Mouse (Mus musculus) MEL (cell line): ENCODE measurements around the gene Ccl6. TPM values are rescaled to one million over a fixed set of nuclear protein-coding genes. Genes with fewer than 3 reads are reported as not detected.

Experiments
- DNase-seq: peaks from one replicate; pipeline ENCODE4 v3.0.0; 2011; ENCODE audit warnings: low read depth, low spot score
- H3K27ac ChIP-seq: 2 replicates; pipeline ENCODE4 v1.5.1; 2012; ENCODE audit warnings: low read depth, mild to moderate bottlenecking, control low read depth, low read length, moderate library complexity; ENCODE audit not compliant: control insufficient read depth
- H3K27me3 ChIP-seq, 2 experiments: fragments of 150-350 bp in 1 of 2; sonication (generic) in 1 of 2; 2 replicates each; pipeline ENCODE4 v1.6.1; 2012; ENCODE audit warnings: low read length in 2 of 2, mild to moderate bottlenecking in 2 of 2, improper control_type of control experiment in 1 of 2, moderate library complexity in 1 of 2; ENCODE audit not compliant: insufficient read depth in 2 of 2, control insufficient read depth in 1 of 2
- H3K36me3 ChIP-seq, 2 experiments: 2 replicates each; pipeline ENCODE4 v1.6.1; 2012 to 2014; ENCODE audit warnings: low read length in 2 of 2, improper control_type of control experiment in 1 of 2, inconsistent platforms in 1 of 2, mild to moderate bottlenecking in 1 of 2; ENCODE audit not compliant: insufficient read depth in 2 of 2, control insufficient read depth in 1 of 2
- H3K4me1 ChIP-seq, 2 experiments: fragments of 150-350 bp in 1 of 2; sonication (generic) in 1 of 2; 2 replicates each; pipeline ENCODE4 v1.6.1; 2012; ENCODE audit warnings: low read length in 2 of 2, improper control_type of control experiment in 1 of 2, mild to moderate bottlenecking in 1 of 2; ENCODE audit not compliant: insufficient read depth in 2 of 2, control insufficient read depth in 1 of 2
- H3K4me3 ChIP-seq, 2 experiments: fragments of 150-350 bp in 1 of 2; sonication (generic) in 1 of 2; 2 replicates each; pipeline ENCODE4 v1.5.1; 2012; ENCODE audit warnings: low read depth in 2 of 2, low read length in 2 of 2, mild to moderate bottlenecking in 2 of 2, moderate library complexity in 2 of 2, control low read depth in 1 of 2, improper control_type of control experiment in 1 of 2; ENCODE audit not compliant: control insufficient read depth in 1 of 2, insufficient read depth in 1 of 2
- H3K79me2 ChIP-seq: 2 replicates; pipeline ENCODE4 v1.6.1; 2012; ENCODE audit warnings: mild to moderate bottlenecking, low read length, moderate library complexity; ENCODE audit not compliant: control insufficient read depth, poor library complexity, insufficient read depth
- H3K9ac ChIP-seq: 2 replicates; pipeline ENCODE4 v1.6.1; 2012; ENCODE audit warnings: low read depth, mild to moderate bottlenecking, control low read depth, low read length, moderate library complexity; ENCODE audit not compliant: control insufficient read depth, poor library complexity, severe bottlenecking
- H3K9me3 ChIP-seq: fragments of 150-350 bp; sonication (generic); replicated peaks from 2 replicates; pipeline ENCODE4 v1.6.1; 2012; ENCODE audit warnings: mild to moderate bottlenecking, low read length, improper control_type of control experiment, moderate library complexity; ENCODE audit not compliant: insufficient read depth
- BHLHE40 ChIP-seq: IDR thresholded peaks from 2 replicates; pipeline ENCODE4 v1.6.1; 2012; ENCODE audit warnings: low read depth, mild to moderate bottlenecking, inconsistent platforms, low read length, improper control_type of control experiment, borderline replicate concordance
- CHD1 ChIP-seq: IDR thresholded peaks from 2 replicates; pipeline ENCODE4 v1.6.1; 2012; ENCODE audit warnings: low read depth, mild to moderate bottlenecking, inconsistent platforms, low read length, improper control_type of control experiment
- CTCF ChIP-seq, 3 experiments: IDR thresholded peaks in 2 of 3; conservative IDR thresholded peaks in 1 of 3; 2 replicates each; pipeline ENCODE4 v1.5.1; 2011 to 2012; ENCODE audit warnings: low read length in 3 of 3, low read depth in 2 of 3, mild to moderate bottlenecking in 2 of 3, improper control_type of control experiment in 1 of 3, inconsistent platforms in 1 of 3, mixed read lengths in 1 of 3, moderate library complexity in 1 of 3; ENCODE audit not compliant: control insufficient read depth in 1 of 3, insufficient read depth in 1 of 3, poor library complexity in 1 of 3, severe bottlenecking in 1 of 3
- E2F4 ChIP-seq: IDR thresholded peaks from 2 replicates; pipeline ENCODE4 v1.6.1; 2011; ENCODE audit warnings: low read depth, low read length, improper control_type of control experiment, borderline replicate concordance
- ELF1 ChIP-seq: IDR thresholded peaks from 2 replicates; pipeline ENCODE4 v1.6.1; 2014; ENCODE audit warnings: low read depth, mild to moderate bottlenecking, inconsistent platforms, low read length, improper control_type of control experiment, moderate library complexity
- GABPA ChIP-seq: IDR thresholded peaks from 2 replicates; pipeline ENCODE4 v1.6.1; 2012; ENCODE audit warnings: low read depth, mild to moderate bottlenecking, inconsistent platforms, low read length, improper control_type of control experiment, moderate library complexity
- GATA1 ChIP-seq: IDR thresholded peaks from 2 replicates; pipeline ENCODE4 v1.6.1; 2011; ENCODE audit warnings: low read depth, low read length, improper control_type of control experiment
- KAT2A ChIP-seq: conservative IDR thresholded peaks from 2 replicates; pipeline ENCODE4 v1.6.1; 2012; ENCODE audit warnings: low read depth, low read length, improper control_type of control experiment, inconsistent platforms
- MAFK ChIP-seq: IDR thresholded peaks from 2 replicates; pipeline ENCODE4 v1.6.1; 2011; ENCODE audit warnings: low read depth, mild to moderate bottlenecking, low read length, improper control_type of control experiment, borderline replicate concordance
- MAX ChIP-seq: IDR thresholded peaks from 2 replicates; pipeline ENCODE4 v1.6.1; 2011; ENCODE audit warnings: low read length, improper control_type of control experiment
- MYB ChIP-seq: IDR thresholded peaks from 2 replicates; pipeline ENCODE4 v1.6.1; 2011; ENCODE audit warnings: mild to moderate bottlenecking, low read depth, low read length, improper control_type of control experiment
- MYC ChIP-seq: IDR thresholded peaks from 2 replicates; pipeline ENCODE4 v1.6.1; 2011; ENCODE audit warnings: low read depth, mild to moderate bottlenecking, low read length, improper control_type of control experiment, moderate library complexity
- POLR2A ChIP-seq, 2 experiments: IDR thresholded peaks; 2 replicates each; pipeline ENCODE4 v1.6.1; 2011 to 2012; ENCODE audit warnings: low read length in 2 of 2, mild to moderate bottlenecking in 2 of 2, control low read depth in 1 of 2, improper control_type of control experiment in 1 of 2, low read depth in 1 of 2, moderate library complexity in 1 of 2; ENCODE audit not compliant: control insufficient read depth in 1 of 2, insufficient read depth in 1 of 2, poor library complexity in 1 of 2
- POLR2AphosphoS5 ChIP-seq: IDR thresholded peaks from 2 replicates; pipeline ENCODE4 v1.6.1; 2012; ENCODE audit warnings: low read depth, borderline replicate concordance, mild to moderate bottlenecking, inconsistent platforms, low read length, moderate library complexity, mixed read lengths
- RCOR1 ChIP-seq: IDR thresholded peaks from 2 replicates; pipeline ENCODE4 v1.6.1; 2012; ENCODE audit warnings: low read depth, mild to moderate bottlenecking, inconsistent platforms, low read length, improper control_type of control experiment
- TBP ChIP-seq: IDR thresholded peaks from 2 replicates; pipeline ENCODE4 v1.8.0; 2011; ENCODE audit warnings: low read depth, low read length, improper control_type of control experiment
- TCF12 ChIP-seq: IDR thresholded peaks from 2 replicates; pipeline ENCODE4 v1.6.1; 2014; ENCODE audit warnings: low read depth, mild to moderate bottlenecking, inconsistent platforms, low read length, improper control_type of control experiment, moderate library complexity
- ZKSCAN1 ChIP-seq: IDR thresholded peaks from 2 replicates; pipeline ENCODE4 v1.6.1; 2012; ENCODE audit warnings: low read depth, mild to moderate bottlenecking, inconsistent platforms, low read length, improper control_type of control experiment, moderate library complexity
- polyA plus RNA-seq, 2 experiments: library from polyadenylated mRNA; stranded (reverse) in 1 of 2; unstranded in 1 of 2; fragments of >175 nt in 1 of 2; fragments of >200 nt in 1 of 2; gene quantifications; 2 replicates each; pipeline versions ENCODE4 v1.2.1 to v1.2.4; 2012; ENCODE audit warnings: low replicate concordance in 2 of 2, low read depth in 1 of 2; ENCODE audit not compliant: insufficient read length in 2 of 2, insufficient read depth in 1 of 2, missing spikeins in 1 of 2
- total RNA-seq: library from RNA; depleted of rRNA; stranded (reverse); fragments of 300-350 nt; gene quantifications from 2 replicates; pipeline ENCODE4 v1.2.3, GENCODE M21; 2012

Ccl6 gene
- total and polyA plus RNA-seq, 3 experiments = not detected

DNA sequence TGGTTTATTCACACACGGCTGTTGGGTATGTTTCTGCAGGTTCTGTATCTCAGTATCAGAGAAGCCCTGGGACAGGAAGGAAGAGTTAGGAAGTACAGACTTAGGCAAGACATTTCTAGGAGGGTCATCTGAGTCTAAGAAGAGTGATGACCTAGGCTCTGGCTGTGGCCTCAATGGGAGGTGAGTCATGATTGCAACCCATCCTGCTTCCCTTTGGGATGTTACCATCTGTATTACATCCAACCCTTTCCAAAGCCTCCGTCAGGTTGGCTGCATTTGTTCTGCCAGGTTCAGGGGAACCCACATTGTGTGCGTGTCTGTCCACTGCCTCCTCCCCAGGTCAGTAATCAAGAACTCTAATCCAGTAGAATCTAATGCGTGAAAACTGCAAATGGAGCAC, 11.8 kb upstream of the Ccl6 start:
- Histone ChIP-seq H3K9ac (no peak overlapping the region), H3K27me3 (peaks cover 11 to 32% of the 10 kb centered on the region in 2 experiments), H3K9me3 (no peaks in the 10 kb centered on the region), H3K27ac (no peak overlapping the region), H3K4me1 (no peaks in the 10 kb centered on the region), H3K36me3 (no peaks in the 10 kb centered on the region), H3K79me2 (no peaks in the 10 kb centered on the region), H3K4me3 (no peak overlapping the region)
- no peak for DNase-seq
- no peak for TF ChIP-seq KAT2A
- no peak for TF ChIP-seq MAX
- TF ChIP-seq POLR2AphosphoS5 = no peak
- no peak for TF ChIP-seq MAFK
- no peak for TF ChIP-seq CHD1
- TF ChIP-seq CTCF (IDR thresholded peaks at IDR 0.05 in 2 of 3, conservative IDR thresholded peaks at IDR 0.05 in 1 of 3; ENCODE audit: control insufficient read depth in 1 of 3, insufficient read depth in 1 of 3, low read depth in 2 of 3, low read length in 3 of 3, poor library complexity in 1 of 3, severe bottlenecking in 1 of 3) = no peak

DNA sequence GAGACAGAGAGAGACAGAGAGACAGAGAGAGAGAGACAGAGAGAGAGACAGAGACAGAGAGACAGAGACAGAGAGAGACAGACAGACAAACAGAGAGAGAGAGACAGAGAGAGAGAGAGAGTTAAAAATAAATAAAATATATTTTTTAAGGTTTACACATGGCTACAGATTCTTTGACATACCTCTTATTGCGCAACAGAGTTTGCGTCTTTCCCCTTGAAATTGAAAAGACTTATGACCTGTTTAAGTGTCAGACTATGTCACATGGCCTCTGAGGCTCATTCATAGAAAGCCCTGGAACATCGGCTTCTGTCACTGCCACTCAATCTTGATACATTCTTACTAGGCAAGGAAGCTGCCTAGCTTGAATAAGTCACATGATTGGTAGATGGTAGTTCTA, 10.5 kb upstream of the Ccl6 start:
- H3K9ac ChIP-seq = no peak overlapping the region
- no peak overlapping the region for H3K4me3 ChIP-seq
- no peaks in the 10 kb centered on the region for H3K9me3 ChIP-seq
- no peaks in the 10 kb centered on the region for H3K36me3 ChIP-seq
- H3K4me1 ChIP-seq = no peaks in the 10 kb centered on the region
- H3K79me2 ChIP-seq = no peaks in the 10 kb centered on the region
- H3K27me3 ChIP-seq = peaks cover 8 to 27% of the 10 kb centered on the region in 2 experiments
- no peak overlapping the region for H3K27ac ChIP-seq
- TF ChIP-seq MAFK = no peak
- no peak for TF ChIP-seq GABPA
- no peak for DNase-seq

DNA sequence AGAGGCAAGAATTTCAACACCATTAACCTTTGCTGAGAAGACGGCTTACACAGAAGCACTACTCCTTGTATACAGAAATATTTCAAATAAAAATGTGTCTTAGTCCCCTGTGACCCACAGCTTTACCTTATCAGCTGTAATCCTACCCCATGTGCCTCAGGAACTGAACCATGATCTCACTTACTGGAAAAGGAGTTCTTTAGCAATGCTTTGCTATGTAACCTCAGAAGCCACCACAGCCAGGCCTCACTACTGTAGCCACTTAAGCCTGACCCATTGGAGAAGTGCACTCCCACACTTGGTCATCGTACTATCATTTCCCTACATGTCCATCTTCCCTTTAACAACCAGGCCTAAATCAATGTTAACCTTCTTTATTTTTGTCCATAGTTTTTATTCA, 7.7 kb upstream of the Ccl6 start:
- Histone ChIP-seq H3K27ac (no peak overlapping the region), H3K9me3 (no peaks in the 10 kb centered on the region), H3K4me1 (no peaks in the 10 kb centered on the region), H3K79me2 (no peaks in the 10 kb centered on the region), H3K9ac (no peak overlapping the region), H3K36me3 (no peaks in the 10 kb centered on the region), H3K4me3 (no peak overlapping the region), H3K27me3 (peaks cover 7 to 21% of the 10 kb centered on the region in 2 experiments)
- no peak for DNase-seq
- TF ChIP-seq MYC (no peak), TCF12 (no peak), GATA1 (no peak), E2F4 (no peak), ELF1 (no peak), ZKSCAN1 (no peak), BHLHE40 (no peak), POLR2A (IDR thresholded peaks at IDR 0.05; ENCODE audit: control insufficient read depth in 1 of 2, insufficient read depth in 1 of 2, low read depth in 1 of 2, low read length in 2 of 2, poor library complexity in 1 of 2) (no peak), RCOR1 (no peak), CHD1 (no peak), MYB (no peak), TBP (no peak)
